Mouse (Mus musculus): ENCODE data around the gene Npas2.

DNA sequence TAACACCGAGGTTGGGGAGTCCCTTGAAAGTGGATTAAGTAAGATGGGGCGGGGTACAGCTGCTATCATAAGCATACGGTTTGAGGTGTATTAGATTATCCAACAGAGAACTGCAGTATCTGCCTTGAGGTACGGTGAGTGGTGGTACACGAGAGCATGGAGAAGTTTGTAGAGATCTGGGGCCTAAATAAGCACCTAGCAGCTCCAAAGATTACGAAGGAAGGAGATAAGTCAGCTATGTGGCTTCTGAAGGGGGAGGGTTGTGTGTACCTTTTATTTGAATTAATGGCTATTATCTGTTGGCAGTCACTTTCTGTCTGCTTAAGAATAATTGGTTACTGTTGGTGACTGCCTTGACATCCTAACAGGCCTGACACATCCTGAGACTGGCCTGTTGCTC is 176.9 kb downstream of the Npas2 start:
- TF ChIP-seq POLR2A (IDR thresholded peaks at IDR 0.05; ENCODE audit: low read depth, low read length) (no peak), CTCF (IDR thresholded peaks at IDR 0.05; ENCODE audit: extremely low read depth, insufficient read length, insufficient replicate concordance, low read depth, low read length) (no peak)
